ENCODE assay signal across 37 mouse cellular contexts in the genomic region with DNA sequence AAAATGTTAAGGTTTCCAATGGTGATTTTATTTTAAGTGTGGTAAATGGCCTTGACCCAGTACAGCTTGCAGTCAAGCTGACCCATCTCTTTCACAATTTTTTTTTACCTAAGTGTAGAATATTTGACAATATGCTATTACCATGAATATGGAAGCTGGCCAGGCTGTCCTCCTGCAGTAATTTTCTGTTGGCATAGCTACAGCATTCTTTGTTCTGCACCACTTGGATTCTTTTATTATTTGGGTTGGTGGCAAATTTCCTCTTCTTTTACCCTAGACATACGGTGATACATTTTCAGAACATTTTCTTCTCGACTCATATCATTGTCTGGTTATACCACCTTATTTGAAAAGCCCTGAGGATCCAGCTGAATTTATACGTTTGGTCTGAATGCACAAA. TPM values are rescaled to one million over a fixed set of nuclear protein-coding genes. Genes with fewer than 3 reads are reported as not detected.
DNase-seq lines count a peak whose midpoint lies in the region; ATAC-seq and TF ChIP-seq lines count a peak whose summit lies in the region.
"Had no signal": no experiment of that assay in that cellular context is flagged by ENCODE, and none has a peak within 500 bp of the region (broad histone marks: within the 10 kb centered on the region; RNA-seq: fewer than 3 reads in every experiment).

No protein-coding gene starts in this region.

- H3K4me3 ChIP-seq in layer of hippocampus, adult 2 months = no peak overlapping the region
- no peak overlapping the region for H3K4me3 ChIP-seq in intestine, embryonic 16.5 days (ENCODE audit: low read length)
- H3K4me3 ChIP-seq: erythroblast, embryonic 14.5 days; forebrain, embryonic 12.5 days; hindbrain, embryonic 15.5 days; limb, embryonic 13.5 days; lung, embryonic 15.5 days; myocyte; neural tube, embryonic 12.5 days had no signal

- DNase-seq in layer of hippocampus, adult 2 months (ENCODE audit: low spot score in 2 of 2) = peak in 1 of 2 experiments; percentile 18
- no peak for DNase-seq in layer of hippocampus, postnatal 10 days (ENCODE audit: low spot score in 2 of 2)
- peak; percentile 53 for DNase-seq in cerebellum, adult 11 months
- DNase-seq in cerebellum, adult 8-10 months = peak; percentile 66
- DNase-seq in cerebellum, postnatal 25 days = peak; percentile 34 to 65
- DNase-seq in adrenal gland, postnatal 25 days = no peak
- DNase-seq in spleen, postnatal 14 days (ENCODE audit: low spot score in 2 of 2) = no peak
- DNase-seq: adrenal gland, adult 2 months; gastrocnemius, postnatal 25 days; heart, adult 18-20 months; heart, postnatal 36 days; kidney, adult 2 months; kidney, postnatal 36 days; lung, postnatal 36 days; right cerebral cortex, adult 18-20 months; spleen, adult 18-20 months; thymus, adult 2 months; thymus, postnatal 36 days had no signal

- peak overlapping the region; percentile 37; the same call in 1 of the 2 replicates for H3K27ac ChIP-seq in layer of hippocampus, adult 2 months
- H3K27ac ChIP-seq in intestine, embryonic 16.5 days (ENCODE audit: low read length) = no peak overlapping the region
- H3K27ac ChIP-seq: forebrain, embryonic 12.5 days; hindbrain, embryonic 15.5 days; limb, embryonic 13.5 days; lung, embryonic 15.5 days; neural tube, embryonic 12.5 days; stomach, postnatal 0 days had no signal

- no peaks in the 10 kb centered on the region for H3K36me3 ChIP-seq in intestine, embryonic 16.5 days (ENCODE audit: control insufficient read depth, insufficient read depth, low read length)
- H3K36me3 ChIP-seq: forebrain, embryonic 12.5 days; hindbrain, embryonic 15.5 days; limb, embryonic 13.5 days; lung, embryonic 15.5 days; neural tube, embryonic 12.5 days had no signal

- TF ChIP-seq CTCF in layer of hippocampus, adult 2 months (conservative IDR thresholded peaks at IDR 0.05) = no peak

- H3K4me1 ChIP-seq in intestine, embryonic 16.5 days (ENCODE audit: control insufficient read depth, insufficient read depth, low read length) = no peaks in the 10 kb centered on the region
- H3K4me1 ChIP-seq: forebrain, embryonic 12.5 days; hindbrain, embryonic 15.5 days; limb, embryonic 13.5 days; lung, embryonic 15.5 days; neural tube, embryonic 12.5 days had no signal

- 76% methylated on average over 3 of the region's 3 CpGs for WGBS in intestine, embryonic 16.5 days

- H3K9ac ChIP-seq in intestine, embryonic 16.5 days (ENCODE audit: low read depth, low read length) = no peak overlapping the region
- H3K9ac ChIP-seq: forebrain, embryonic 12.5 days; hindbrain, embryonic 15.5 days; limb, embryonic 13.5 days; lung, embryonic 15.5 days; neural tube, embryonic 12.5 days had no signal

- H3K4me2 ChIP-seq in intestine, embryonic 16.5 days (ENCODE audit: low read depth, low read length) = no peak overlapping the region
- H3K4me2 ChIP-seq: forebrain, embryonic 12.5 days; heart, embryonic 11.5 days; hindbrain, embryonic 15.5 days; limb, embryonic 13.5 days; liver, embryonic 11.5 days; lung, embryonic 15.5 days; midbrain, embryonic 11.5 days; neural tube, embryonic 12.5 days had no signal

- H3K27me3 ChIP-seq in intestine, embryonic 16.5 days (replicated peaks; ENCODE audit: control insufficient read depth, insufficient read depth, low read length) = no peaks in the 10 kb centered on the region
- H3K27me3 ChIP-seq: forebrain, embryonic 12.5 days; hindbrain, embryonic 15.5 days; limb, embryonic 13.5 days; lung, embryonic 15.5 days; neural tube, embryonic 12.5 days had no signal

- no peak for ATAC-seq in intestine, embryonic 16.5 days
- ATAC-seq: activated CD4-positive, CD25-positive, alpha-beta regulatory T cell, adult 4 months; inflammation-experienced regulatory T-cells, adult 6 months; midbrain, embryonic 16.5 days had no signal

- H3K9me3 ChIP-seq in intestine, embryonic 16.5 days (ENCODE audit: control insufficient read depth, low read length) = no peaks in the 10 kb centered on the region
- H3K9me3 ChIP-seq: forebrain, embryonic 12.5 days; hindbrain, embryonic 15.5 days; limb, embryonic 13.5 days; lung, embryonic 15.5 days; neural tube, embryonic 12.5 days had no signal

RNA-seq across cellular contexts. Expression of a gene that starts 7.5 kb away (rescaled TPM):
- total RNA-seq in layer of hippocampus, adult 2 months (2021) = under 1 TPM; 0.31 to 0.37 TPM
- total RNA-seq in layer of hippocampus, postnatal 10 days (2021) = under 1 TPM; 0.22 to 0.94 TPM
- 0.44 and 0.73 TPM in 2 replicates for polyA plus RNA-seq in intestine, embryonic 16.5 days (2015; fragmentation: Nextera tagmentation; extraction: Ambion mirVana)
- total RNA-seq in adrenal gland, postnatal 25 days (2021) = 0.12 TPM in 1 of 2 replicates, not detected in the other
- total RNA-seq: common myeloid progenitor, adult 5-6 weeks; gastrocnemius, adult 18-20 months; gastrocnemius, postnatal 25 days; megakaryocyte, adult 5-6 weeks had no signal
- polyA plus RNA-seq: activated CD4-positive, CD25-positive, alpha-beta regulatory T cell, adult 4 months; adrenal gland, adult 2 months; embryonic facial prominence, embryonic 14.5 days; erythroblast, embryonic 14.5 days; inflammation-experienced regulatory T-cells, adult 6 months; limb, embryonic 13.5 days; liver, embryonic 11.5 days; stomach, postnatal 0 days had no signal

Comparison
In these comparisons a context has a peak if more than half of its experiments do, and no peak if none do; other contexts are left out.
1. DNase-seq: peak in cerebellum, adult 11 months (single experiment), cerebellum, adult 8-10 months (single experiment) and cerebellum, postnatal 25 days (2 of 2); none in layer of hippocampus, postnatal 10 days (0 of 2), adrenal gland, postnatal 25 days (single experiment) and spleen, postnatal 14 days (0 of 2).